Mouse (Mus musculus): ENCODE measurements around the gene Uxs1.

GRCm38 (mm10) chr1:43768385-43768990 is 59.1 kb downstream of the Uxs1 start:
- TF ChIP-seq EP300 (IDR thresholded peaks at IDR 0.05; ENCODE audit: low read depth) (no peak), CTCF (IDR thresholded peaks at IDR 0.05; ENCODE audit: low read depth) (no peak)

All from liver, embryonic 14.5 days (tissue).